Mouse (Mus musculus) MEL (cell line): ENCODE data around the gene Ciita. TPM values are rescaled to one million over a fixed set of nuclear protein-coding genes. Genes with fewer than 3 reads are reported as not detected.

Experiments
- DNase-seq: peaks from one replicate; pipeline ENCODE4 v3.0.0; 2011; ENCODE audit warnings: low read depth, low spot score
- H3K27ac ChIP-seq: 2 replicates; pipeline ENCODE4 v1.5.1; 2012; ENCODE audit warnings: low read depth, mild to moderate bottlenecking, control low read depth, low read length, moderate library complexity; ENCODE audit not compliant: control insufficient read depth
- H3K27me3 ChIP-seq, 2 experiments: fragments of 150-350 bp in 1 of 2; sonication (generic) in 1 of 2; 2 replicates each; pipeline ENCODE4 v1.6.1; 2012; ENCODE audit warnings: low read length in 2 of 2, mild to moderate bottlenecking in 2 of 2, improper control_type of control experiment in 1 of 2, moderate library complexity in 1 of 2; ENCODE audit not compliant: insufficient read depth in 2 of 2, control insufficient read depth in 1 of 2
- H3K36me3 ChIP-seq, 2 experiments: 2 replicates each; pipeline ENCODE4 v1.6.1; 2012 to 2014; ENCODE audit warnings: low read length in 2 of 2, improper control_type of control experiment in 1 of 2, inconsistent platforms in 1 of 2, mild to moderate bottlenecking in 1 of 2; ENCODE audit not compliant: insufficient read depth in 2 of 2, control insufficient read depth in 1 of 2
- H3K4me1 ChIP-seq, 2 experiments: fragments of 150-350 bp in 1 of 2; sonication (generic) in 1 of 2; 2 replicates each; pipeline ENCODE4 v1.6.1; 2012; ENCODE audit warnings: low read length in 2 of 2, improper control_type of control experiment in 1 of 2, mild to moderate bottlenecking in 1 of 2; ENCODE audit not compliant: insufficient read depth in 2 of 2, control insufficient read depth in 1 of 2
- H3K4me3 ChIP-seq, 2 experiments: fragments of 150-350 bp in 1 of 2; sonication (generic) in 1 of 2; 2 replicates each; pipeline ENCODE4 v1.5.1; 2012; ENCODE audit warnings: low read depth in 2 of 2, low read length in 2 of 2, mild to moderate bottlenecking in 2 of 2, moderate library complexity in 2 of 2, control low read depth in 1 of 2, improper control_type of control experiment in 1 of 2; ENCODE audit not compliant: control insufficient read depth in 1 of 2, insufficient read depth in 1 of 2
- H3K79me2 ChIP-seq: 2 replicates; pipeline ENCODE4 v1.6.1; 2012; ENCODE audit warnings: mild to moderate bottlenecking, low read length, moderate library complexity; ENCODE audit not compliant: control insufficient read depth, poor library complexity, insufficient read depth
- H3K9ac ChIP-seq: 2 replicates; pipeline ENCODE4 v1.6.1; 2012; ENCODE audit warnings: low read depth, mild to moderate bottlenecking, control low read depth, low read length, moderate library complexity; ENCODE audit not compliant: control insufficient read depth, poor library complexity, severe bottlenecking
- H3K9me3 ChIP-seq: fragments of 150-350 bp; sonication (generic); replicated peaks from 2 replicates; pipeline ENCODE4 v1.6.1; 2012; ENCODE audit warnings: mild to moderate bottlenecking, low read length, improper control_type of control experiment, moderate library complexity; ENCODE audit not compliant: insufficient read depth
- BHLHE40 ChIP-seq: IDR thresholded peaks from 2 replicates; pipeline ENCODE4 v1.6.1; 2012; ENCODE audit warnings: low read depth, mild to moderate bottlenecking, inconsistent platforms, low read length, improper control_type of control experiment, borderline replicate concordance
- CHD2 ChIP-seq: IDR thresholded peaks from 2 replicates; pipeline ENCODE4 v1.6.1; 2011; ENCODE audit warnings: low read length, improper control_type of control experiment
- CTCF ChIP-seq, 3 experiments: IDR thresholded peaks in 2 of 3; conservative IDR thresholded peaks in 1 of 3; 2 replicates each; pipeline ENCODE4 v1.5.1; 2011 to 2012; ENCODE audit warnings: low read length in 3 of 3, low read depth in 2 of 3, mild to moderate bottlenecking in 2 of 3, improper control_type of control experiment in 1 of 3, inconsistent platforms in 1 of 3, mixed read lengths in 1 of 3, moderate library complexity in 1 of 3; ENCODE audit not compliant: control insufficient read depth in 1 of 3, insufficient read depth in 1 of 3, poor library complexity in 1 of 3, severe bottlenecking in 1 of 3
- ELF1 ChIP-seq: IDR thresholded peaks from 2 replicates; pipeline ENCODE4 v1.6.1; 2014; ENCODE audit warnings: low read depth, mild to moderate bottlenecking, inconsistent platforms, low read length, improper control_type of control experiment, moderate library complexity
- GABPA ChIP-seq: IDR thresholded peaks from 2 replicates; pipeline ENCODE4 v1.6.1; 2012; ENCODE audit warnings: low read depth, mild to moderate bottlenecking, inconsistent platforms, low read length, improper control_type of control experiment, moderate library complexity
- GATA1 ChIP-seq: IDR thresholded peaks from 2 replicates; pipeline ENCODE4 v1.6.1; 2011; ENCODE audit warnings: low read depth, low read length, improper control_type of control experiment
- HCFC1 ChIP-seq: IDR thresholded peaks from 2 replicates; pipeline ENCODE4 v1.6.1; 2012; ENCODE audit warnings: low read depth, mild to moderate bottlenecking, inconsistent platforms, low read length, improper control_type of control experiment, moderate library complexity
- MAFK ChIP-seq: IDR thresholded peaks from 2 replicates; pipeline ENCODE4 v1.6.1; 2011; ENCODE audit warnings: low read depth, mild to moderate bottlenecking, low read length, improper control_type of control experiment, borderline replicate concordance
- MAX ChIP-seq: IDR thresholded peaks from 2 replicates; pipeline ENCODE4 v1.6.1; 2011; ENCODE audit warnings: low read length, improper control_type of control experiment
- MAZ ChIP-seq: IDR thresholded peaks from 2 replicates; pipeline ENCODE4 v1.6.1; 2012; ENCODE audit warnings: low read depth, mild to moderate bottlenecking, inconsistent platforms, low read length, improper control_type of control experiment
- MEF2A ChIP-seq: IDR thresholded peaks from 2 replicates; pipeline ENCODE4 v1.6.1; 2014; ENCODE audit warnings: low read depth, mild to moderate bottlenecking, inconsistent platforms, low read length, improper control_type of control experiment; ENCODE audit not compliant: poor library complexity, insufficient replicate concordance, severe bottlenecking; ENCODE audit errors: extremely low read depth
- MXI1 ChIP-seq: IDR thresholded peaks from 2 replicates; pipeline ENCODE4 v1.6.1; 2011; ENCODE audit warnings: mild to moderate bottlenecking, low read depth, low read length, improper control_type of control experiment
- MYB ChIP-seq: IDR thresholded peaks from 2 replicates; pipeline ENCODE4 v1.6.1; 2011; ENCODE audit warnings: mild to moderate bottlenecking, low read depth, low read length, improper control_type of control experiment
- MYC ChIP-seq: IDR thresholded peaks from 2 replicates; pipeline ENCODE4 v1.6.1; 2011; ENCODE audit warnings: low read depth, mild to moderate bottlenecking, low read length, improper control_type of control experiment, moderate library complexity
- NELFE ChIP-seq: IDR thresholded peaks from 2 replicates; pipeline ENCODE4 v1.6.1; 2011; ENCODE audit warnings: low read depth, low read length, improper control_type of control experiment
- POLR2AphosphoS5 ChIP-seq: IDR thresholded peaks from 2 replicates; pipeline ENCODE4 v1.6.1; 2012; ENCODE audit warnings: low read depth, borderline replicate concordance, mild to moderate bottlenecking, inconsistent platforms, low read length, moderate library complexity, mixed read lengths
- RAD21 ChIP-seq: IDR thresholded peaks from 2 replicates; pipeline ENCODE4 v1.6.1; 2011; ENCODE audit warnings: mild to moderate bottlenecking, low read depth, low read length, improper control_type of control experiment
- RCOR1 ChIP-seq: IDR thresholded peaks from 2 replicates; pipeline ENCODE4 v1.6.1; 2012; ENCODE audit warnings: low read depth, mild to moderate bottlenecking, inconsistent platforms, low read length, improper control_type of control experiment
- TBP ChIP-seq: IDR thresholded peaks from 2 replicates; pipeline ENCODE4 v1.8.0; 2011; ENCODE audit warnings: low read depth, low read length, improper control_type of control experiment
- UBTF ChIP-seq: IDR thresholded peaks from 2 replicates; pipeline ENCODE4 v1.6.1; 2012; ENCODE audit warnings: low read depth, mild to moderate bottlenecking, inconsistent platforms, low read length, improper control_type of control experiment, moderate library complexity, borderline replicate concordance; ENCODE audit not compliant: insufficient read depth
- USF1 ChIP-seq: IDR thresholded peaks from 2 replicates; pipeline ENCODE4 v1.6.1; 2014; ENCODE audit warnings: low read depth, mild to moderate bottlenecking, inconsistent platforms, low read length, improper control_type of control experiment, moderate library complexity
- USF2 ChIP-seq, 2 experiments: IDR thresholded peaks; 2 replicates each; pipeline ENCODE4 v1.6.1; 2011 to 2012; ENCODE audit warnings: improper control_type of control experiment in 2 of 2, low read length in 2 of 2, borderline replicate concordance in 1 of 2, inconsistent platforms in 1 of 2, low read depth in 1 of 2, mild to moderate bottlenecking in 1 of 2; ENCODE audit not compliant: insufficient read depth in 1 of 2
- ZKSCAN1 ChIP-seq: IDR thresholded peaks from 2 replicates; pipeline ENCODE4 v1.6.1; 2012; ENCODE audit warnings: low read depth, mild to moderate bottlenecking, inconsistent platforms, low read length, improper control_type of control experiment, moderate library complexity
- polyA plus RNA-seq, 2 experiments: library from polyadenylated mRNA; stranded (reverse) in 1 of 2; unstranded in 1 of 2; fragments of >175 nt in 1 of 2; fragments of >200 nt in 1 of 2; gene quantifications; 2 replicates each; pipeline versions ENCODE4 v1.2.1 to v1.2.4; 2012; ENCODE audit warnings: low replicate concordance in 2 of 2, low read depth in 1 of 2; ENCODE audit not compliant: insufficient read length in 2 of 2, insufficient read depth in 1 of 2, missing spikeins in 1 of 2
- total RNA-seq: library from RNA; depleted of rRNA; stranded (reverse); fragments of 300-350 nt; gene quantifications from 2 replicates; pipeline ENCODE4 v1.2.3, GENCODE M21; 2012

The Ciita gene
- total and polyA plus RNA-seq, 3 experiments, result 0.04 TPM; not detected in 2

- Histone ChIP-seq H3K4me1 (no peaks in the 10 kb centered on the region), H3K36me3 (no peaks in the 10 kb centered on the region), H3K9ac (no peak overlapping the region), H3K27ac (no peak overlapping the region), H3K9me3 (no peaks in the 10 kb centered on the region), H3K79me2 (no peaks in the 10 kb centered on the region), H3K4me3 (no peak overlapping the region), H3K27me3 (peaks cover 0 to 7% of the 10 kb centered on the region in 2 experiments; a peak in 1 of 4 replicates)
- no peak for DNase-seq
- no peak for TF ChIP-seq ELF1
- TF ChIP-seq USF1, result no peak
- TF ChIP-seq CHD2, result no peak
- no peak for TF ChIP-seq MYB
- TF ChIP-seq NELFE, result no peak
- no peak for TF ChIP-seq GABPA
- TF ChIP-seq TBP, result no peak
- no peak for TF ChIP-seq MEF2A
- TF ChIP-seq CTCF (IDR thresholded peaks at IDR 0.05 in 2 of 3, conservative IDR thresholded peaks at IDR 0.05 in 1 of 3; ENCODE audit: control insufficient read depth in 1 of 3, insufficient read depth in 1 of 3, low read depth in 2 of 3, low read length in 3 of 3, poor library complexity in 1 of 3, severe bottlenecking in 1 of 3), result no peak
- no peak for TF ChIP-seq MAX
- TF ChIP-seq MAZ, result no peak
- no peak for TF ChIP-seq MXI1
- no peak for TF ChIP-seq ZKSCAN1
These were observed 2.5 kb downstream of the Ciita start for GRCm38 (mm10) chr16:10482343-10482742.

DNA sequence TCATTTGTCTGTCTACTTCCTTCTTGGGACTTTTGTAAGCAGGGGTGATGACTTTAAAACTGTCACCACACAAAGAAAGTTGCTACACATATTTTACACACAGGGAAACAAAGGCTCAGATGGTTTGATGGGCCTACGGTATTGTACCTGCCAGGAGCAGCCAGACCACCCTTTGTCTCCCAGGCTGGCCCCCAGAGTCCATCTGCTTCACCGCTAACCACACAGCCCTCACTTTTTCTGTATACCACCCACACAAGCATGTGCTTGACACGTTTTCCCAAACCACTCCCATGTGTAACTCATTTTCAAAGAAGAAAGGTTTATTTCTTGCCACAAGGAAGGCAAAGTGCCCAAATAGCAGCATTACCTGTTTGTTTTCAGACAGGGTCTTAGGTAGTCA lies 7.1 kb downstream of the Ciita start:
- Histone ChIP-seq H3K4me1 (no peaks in the 10 kb centered on the region), H3K4me3 (no peak overlapping the region), H3K27me3 (no peaks in the 10 kb centered on the region), H3K79me2 (no peaks in the 10 kb centered on the region), H3K27ac (no peak overlapping the region), H3K36me3 (no peaks in the 10 kb centered on the region), H3K9me3 (no peaks in the 10 kb centered on the region), H3K9ac (no peak overlapping the region)
- no peak for TF ChIP-seq RCOR1
- no peak for TF ChIP-seq USF2 (IDR thresholded peaks at IDR 0.05; ENCODE audit: borderline replicate concordance in 1 of 2, insufficient read depth in 1 of 2, low read depth in 1 of 2, low read length in 2 of 2)
- TF ChIP-seq GABPA, result no peak
- no peak for TF ChIP-seq BHLHE40
- no peak for TF ChIP-seq MAFK
- TF ChIP-seq GATA1, result no peak
- TF ChIP-seq USF1, result no peak
- no peak for TF ChIP-seq UBTF
- no peak for TF ChIP-seq HCFC1
- TF ChIP-seq MYC, result no peak
- TF ChIP-seq ZKSCAN1, result no peak
- TF ChIP-seq MAZ, result no peak
- no peak for TF ChIP-seq MEF2A
- no peak for TF ChIP-seq RAD21
- TF ChIP-seq MYB, result no peak
- TF ChIP-seq POLR2AphosphoS5, result no peak
- TF ChIP-seq NELFE, result no peak
- TF ChIP-seq MXI1, result no peak
- no peak for DNase-seq
